Mouse (Mus musculus) midbrain, embryonic 12.5 days (tissue): ENCODE results near the gene Snu13. TPM values are rescaled to one million over a fixed set of nuclear protein-coding genes. Genes with fewer than 3 reads are reported as not detected.
A peak's percentile ranks its signal among the peaks of the same experiment; 100 is the strongest.

Experiments used
- ATAC-seq: fragments of 200-750 bp; cut with Nextera tagmentation; 2 replicates; pipeline ENCODE4 v1.8.0; 2017; ENCODE audit warnings: low read depth, moderate TSS enrichment, moderate library complexity; ENCODE audit not compliant: low FRiP score
- H3K27ac ChIP-seq: fragments of 300-500 bp; sonication (generic); replicated peaks from 2 replicates; pipeline ENCODE4 v1.5.1; 2016; ENCODE audit warnings: mild to moderate bottlenecking
- H3K27me3 ChIP-seq: fragments of 300-500 bp; sonication (generic); 2 replicates; pipeline ENCODE4 v1.6.1; 2016; ENCODE audit warnings: mild to moderate bottlenecking
- H3K36me3 ChIP-seq: fragments of 300-500 bp; sonication (generic); 2 replicates; pipeline ENCODE4 v1.6.1; 2016
- H3K4me1 ChIP-seq: fragments of 300-500 bp; sonication (generic); 2 replicates; pipeline ENCODE4 v1.6.1; 2016
- H3K4me2 ChIP-seq: fragments of 300-500 bp; sonication (generic); replicated peaks from 2 replicates; pipeline ENCODE4 v1.6.1; 2016; ENCODE audit warnings: mild to moderate bottlenecking, moderate library complexity
- H3K4me3 ChIP-seq: fragments of 300-500 bp; sonication (generic); 2 replicates; pipeline ENCODE4 v1.5.1; 2016; ENCODE audit warnings: mild to moderate bottlenecking
- H3K9ac ChIP-seq: fragments of 300-500 bp; sonication (generic); replicated peaks from 2 replicates; pipeline ENCODE4 v1.6.1; 2016; ENCODE audit warnings: mild to moderate bottlenecking, moderate library complexity
- H3K9me3 ChIP-seq: fragments of 300-500 bp; sonication (generic); 2 replicates; pipeline ENCODE4 v1.6.1; 2016; ENCODE audit warnings: mild to moderate bottlenecking
- WGBS: fragments of 180-500 bp; shearing (Covaris S2); methylation state at CpG from one replicate; pipeline ENCODE4 v1.1.7; 2016; 5-methylcytosine and 5-hydroxymethylcytosine counted together
- polyA plus RNA-seq: library from polyadenylated mRNA; unstranded; fragments of >200 nt; fragmentation: Nextera tagmentation; extraction: Ambion mirVana; gene quantifications from 2 replicates; pipeline ENCODE4 v1.2.1, GENCODE M21; 2016

Gene Snu13
- polyA plus RNA-seq = 183 and 196 TPM in 2 replicates

GRCm38 (mm10) chr15:82047080-82047883 lies at the start of gene Snu13:
Gene Snu13 (minus strand): TSS chr15:82047598.
- H3K4me1 ChIP-seq = peaks cover 14% of the 10 kb centered on the region
- no peaks in the 10 kb centered on the region for H3K9me3 ChIP-seq
- peak within 1 kb of the TSS; percentile 97 for H3K9ac ChIP-seq
- 0 out of 2 replicates have a peak, but pooled peaks cover 4% of the 10 kb centered on the region for H3K27me3 ChIP-seq
- peak within 1 kb of the TSS; percentile 98 for H3K4me2 ChIP-seq
- peak within 1 kb of the TSS; percentile 100 for H3K4me3 ChIP-seq
- peaks cover 16% of the 10 kb centered on the region for H3K36me3 ChIP-seq
- ATAC-seq = peak; percentile 87
- WGBS = 2% methylated on average over 74 of the region's 74 CpGs
- peak within 1 kb of the TSS; percentile 88 for H3K27ac ChIP-seq

GRCm38 (mm10) chr15:82091061-82091460 lies 43.7 kb upstream of the Snu13 start:
- Histone ChIP-seq H3K9me3 (no peaks in the 10 kb centered on the region), H3K27ac (no peak overlapping the region), H3K4me2 (no peak overlapping the region), H3K4me1 (0 out of 2 replicates have a peak, but pooled peaks cover 3% of the 10 kb centered on the region), H3K36me3 (no peaks in the 10 kb centered on the region), H3K27me3 (peaks cover 6% of the 10 kb centered on the region; the same call in 1 of the 2 replicates), H3K9ac (no peak overlapping the region), H3K4me3 (no peak overlapping the region)
- 78% methylated on average over 7 of the region's 7 CpGs for WGBS
- no peak for ATAC-seq

DNA sequence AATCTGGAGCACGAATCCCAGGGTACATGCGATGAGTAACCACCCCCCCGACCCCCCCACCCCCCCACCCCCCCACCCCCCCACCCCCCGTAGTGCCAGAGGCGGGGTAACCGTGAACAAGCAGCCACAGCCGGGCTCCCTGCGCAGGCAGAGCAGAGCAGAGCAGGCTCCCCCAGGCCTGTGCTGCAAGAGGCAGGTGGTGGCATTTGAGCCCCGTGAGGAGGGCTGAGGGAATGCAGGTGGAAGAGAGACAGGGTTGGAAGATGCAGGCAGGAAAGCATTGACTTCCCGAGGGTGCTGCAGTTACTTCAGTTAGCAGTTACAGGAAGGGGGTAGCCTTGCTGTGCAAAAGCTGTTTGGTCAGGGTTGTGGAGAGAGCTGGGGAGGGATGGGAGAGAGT lies 39.9 kb upstream of the Snu13 start:
- Histone ChIP-seq H3K4me2 (no peak overlapping the region), H3K9ac (no peak overlapping the region), H3K27me3 (peaks cover 6% of the 10 kb centered on the region; the same call in 1 of the 2 replicates), H3K4me1 (0 out of 2 replicates have a peak, but pooled peaks cover 3% of the 10 kb centered on the region), H3K27ac (no peak overlapping the region), H3K36me3 (no peaks in the 10 kb centered on the region), H3K4me3 (no peak overlapping the region), H3K9me3 (no peaks in the 10 kb centered on the region)
- ATAC-seq = no peak
- 8% methylated on average over 9 of the region's 10 CpGs for WGBS

DNA sequence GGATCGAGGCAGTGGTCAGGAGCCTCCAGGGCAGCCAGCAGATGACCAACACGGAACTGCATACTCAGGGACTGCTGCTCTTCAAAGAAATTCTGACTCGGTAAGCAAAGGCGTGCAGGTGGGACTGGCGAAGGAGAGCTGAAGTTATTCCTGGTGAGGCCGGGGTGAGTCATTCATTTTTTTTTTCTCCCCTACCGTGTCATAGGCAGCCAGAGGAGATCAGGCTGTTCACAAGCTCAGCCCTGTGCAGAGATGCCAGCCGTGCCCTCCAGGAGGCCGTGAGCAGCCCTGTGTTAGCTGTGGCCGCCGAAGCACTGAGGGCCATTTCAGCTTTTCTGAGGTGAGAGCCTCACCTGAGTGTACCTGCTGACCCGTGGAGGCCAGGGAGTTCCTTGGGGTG lies 38.7 kb upstream of the Snu13 start:
- H3K4me2 ChIP-seq = no peak overlapping the region
- no peak overlapping the region for H3K9ac ChIP-seq
- 0 out of 2 replicates have a peak, but pooled peaks cover 3% of the 10 kb centered on the region for H3K4me1 ChIP-seq
- H3K36me3 ChIP-seq = no peaks in the 10 kb centered on the region
- H3K27me3 ChIP-seq = peaks cover 6% of the 10 kb centered on the region; the same call in 1 of the 2 replicates
- no peak overlapping the region for H3K4me3 ChIP-seq
- 83% methylated on average over 12 of the region's 12 CpGs for WGBS
- H3K27ac ChIP-seq = no peak overlapping the region
- no peak for ATAC-seq
- no peaks in the 10 kb centered on the region for H3K9me3 ChIP-seq

GRCm38 (mm10) chr15:82085606-82086005 lies 38.2 kb upstream of the Snu13 start:
- Histone ChIP-seq H3K27ac (no peak overlapping the region), H3K4me3 (no peak overlapping the region), H3K9me3 (no peaks in the 10 kb centered on the region), H3K4me2 (no peak overlapping the region), H3K9ac (no peak overlapping the region), H3K4me1 (0 out of 2 replicates have a peak, but pooled peaks cover 3% of the 10 kb centered on the region), H3K36me3 (no peaks in the 10 kb centered on the region), H3K27me3 (peaks cover 6% of the 10 kb centered on the region; the same call in 1 of the 2 replicates)
- no peak for ATAC-seq
- WGBS = 87% methylated on average over 9 of the region's 9 CpGs

DNA sequence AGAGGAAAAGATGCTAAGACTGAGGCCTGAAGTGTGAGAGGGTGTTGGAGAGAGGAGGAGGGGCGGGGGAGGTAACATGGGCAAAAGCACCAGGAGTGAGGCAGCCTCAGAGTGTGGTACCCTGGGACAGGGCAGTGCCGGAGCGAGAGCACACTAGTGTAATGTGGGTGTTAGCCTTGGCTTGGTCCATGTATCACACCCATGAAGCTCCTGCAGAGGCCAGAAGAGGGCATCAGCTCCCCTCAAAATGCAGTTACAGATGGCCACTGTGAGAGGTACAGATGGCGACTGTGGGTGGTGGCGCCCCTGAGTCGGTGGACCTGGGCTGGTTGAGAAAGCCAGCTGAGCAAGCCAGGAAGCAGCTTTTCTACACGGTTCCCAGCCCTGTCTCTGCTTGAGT lies 33.8 kb upstream of the Snu13 start:
- no peak overlapping the region for H3K4me3 ChIP-seq
- H3K9ac ChIP-seq = no peak overlapping the region
- H3K4me1 ChIP-seq = no peaks in the 10 kb centered on the region
- H3K27me3 ChIP-seq = no peaks in the 10 kb centered on the region; the same call in 1 of the 2 replicates
- H3K36me3 ChIP-seq = no peaks in the 10 kb centered on the region
- H3K27ac ChIP-seq = no peak overlapping the region
- 0 out of 2 replicates have a peak, but pooled peaks have one; percentile 52 for ATAC-seq
- H3K9me3 ChIP-seq = no peaks in the 10 kb centered on the region
- H3K4me2 ChIP-seq = no peak overlapping the region
- WGBS = 33% methylated on average over 7 of the region's 7 CpGs

GRCm38 (mm10) chr15:82079883-82080282 lies 32.5 kb upstream of the Snu13 start:
- no peaks in the 10 kb centered on the region; the same call in 1 of the 2 replicates for H3K27me3 ChIP-seq
- H3K27ac ChIP-seq = no peak overlapping the region
- H3K4me1 ChIP-seq = no peaks in the 10 kb centered on the region
- 60% methylated on average over 10 of the region's 10 CpGs for WGBS
- no peak for ATAC-seq
- no peaks in the 10 kb centered on the region for H3K9me3 ChIP-seq
- H3K4me3 ChIP-seq = no peak overlapping the region
- H3K4me2 ChIP-seq = no peak overlapping the region
- no peak overlapping the region for H3K9ac ChIP-seq
- no peaks in the 10 kb centered on the region for H3K36me3 ChIP-seq

- Histone ChIP-seq H3K4me1 (0 out of 2 replicates have a peak, but pooled peaks cover 4% of the 10 kb centered on the region), H3K27me3 (peaks cover 39% of the 10 kb centered on the region), H3K9ac (no peak overlapping the region), H3K36me3 (no peaks in the 10 kb centered on the region), H3K4me2 (no peak overlapping the region), H3K4me3 (no peak overlapping the region), H3K9me3 (no peaks in the 10 kb centered on the region), H3K27ac (no peak overlapping the region)
- WGBS = 87% methylated on average over 7 of the region's 7 CpGs
- ATAC-seq = no peak
These were observed 26.1 kb upstream of the Snu13 start for GRCm38 (mm10) chr15:82073490-82073889.

GRCm38 (mm10) chr15:82071816-82072469 lies 24.5 kb upstream of the Snu13 start:
- WGBS = 91% methylated on average over 26 of the region's 26 CpGs
- Histone ChIP-seq H3K4me2 (no peak overlapping the region), H3K27ac (no peak overlapping the region), H3K27me3 (peaks cover 42% of the 10 kb centered on the region), H3K4me1 (0 out of 2 replicates have a peak, but pooled peaks cover 4% of the 10 kb centered on the region), H3K9ac (no peak overlapping the region), H3K9me3 (no peaks in the 10 kb centered on the region), H3K36me3 (no peaks in the 10 kb centered on the region), H3K4me3 (no peak overlapping the region)
- ATAC-seq = no peak

DNA sequence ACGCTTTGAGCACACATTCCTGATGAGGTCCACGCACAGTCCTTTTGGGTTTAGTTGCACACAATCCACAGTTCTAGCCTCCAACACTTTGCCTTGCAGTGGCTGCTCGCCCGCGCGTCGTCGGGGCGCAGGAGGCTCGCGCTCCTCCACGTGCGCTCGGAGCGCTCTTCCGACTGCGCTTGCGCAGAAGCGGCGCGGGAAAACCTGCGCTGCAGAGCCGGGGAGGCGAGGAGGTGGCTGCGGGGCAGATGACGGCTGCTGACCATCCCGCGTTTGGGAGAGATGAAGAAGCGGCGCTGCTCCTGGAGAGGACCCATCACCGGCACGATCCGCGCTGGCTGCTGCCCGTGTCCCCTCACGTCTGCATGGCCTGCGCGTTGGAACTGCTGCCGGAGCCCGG lies 22.5 kb upstream of the Snu13 start, which contains the start of gene Mei1:
Gene Mei1 (plus strand): TSS at position 99 of the 400 bp plus-strand sequence.
- Histone ChIP-seq H3K27ac (no peak within 1 kb of the TSS), H3K9me3 (no peaks in the 10 kb centered on the region), H3K4me1 (0 out of 2 replicates have a peak, but pooled peaks cover 4% of the 10 kb centered on the region), H3K36me3 (no peaks in the 10 kb centered on the region), H3K27me3 (peaks cover 46% of the 10 kb centered on the region), H3K4me3 (peak within 1 kb of the TSS; percentile 17; the same call in 1 of the 2 replicates), H3K4me2 (peak within 1 kb of the TSS; percentile 34), H3K9ac (no peak within 1 kb of the TSS)
- no peak for ATAC-seq
- 25% methylated on average over 40 of the region's 40 CpGs for whole genome bisulfite sequencing

GRCm38 (mm10) chr15:82065511-82065910 lies 18.1 kb upstream of the Snu13 start:
- Histone ChIP-seq H3K4me2 (no peak overlapping the region), H3K27ac (no peak overlapping the region), H3K27me3 (peaks cover 57% of the 10 kb centered on the region), H3K9me3 (no peaks in the 10 kb centered on the region), H3K4me3 (no peak overlapping the region), H3K4me1 (0 out of 2 replicates have a peak, but pooled peaks cover 4% of the 10 kb centered on the region), H3K36me3 (no peaks in the 10 kb centered on the region), H3K9ac (no peak overlapping the region)
- no peak for ATAC-seq
- 23% methylated on average over 7 of the region's 7 CpGs for WGBS

GRCm38 (mm10) chr15:82063909-82064308 lies 16.5 kb upstream of the Snu13 start:
- H3K27ac ChIP-seq = no peak overlapping the region
- H3K9ac ChIP-seq = no peak overlapping the region
- no peaks in the 10 kb centered on the region for H3K9me3 ChIP-seq
- H3K4me3 ChIP-seq = no peak overlapping the region
- H3K27me3 ChIP-seq = peaks cover 47% of the 10 kb centered on the region
- H3K4me1 ChIP-seq = no peaks in the 10 kb centered on the region
- no peak for ATAC-seq
- H3K36me3 ChIP-seq = no peaks in the 10 kb centered on the region
- WGBS = 82% methylated on average over 14 of the region's 14 CpGs
- no peak overlapping the region for H3K4me2 ChIP-seq
